Mouse (Mus musculus): ENCODE results near the gene Rbm47. TPM values are rescaled to one million over a fixed set of nuclear protein-coding genes. Genes with fewer than 3 reads are reported as not detected.

Rbm47 gene
- polyA plus RNA-seq, 1 experiment from 2014 or later = 2.2 TPM

GRCm38 (mm10) chr5:66014437-66014836 lies 158.5 kb downstream of the Rbm47 start:
- Histone ChIP-seq H3K4me2 (no peak overlapping the region), H3K4me1 (replicated peaks) (no peaks in the 10 kb centered on the region), H3K27me3 (replicated peaks) (no peaks in the 10 kb centered on the region), H3K9ac (no peak overlapping the region), H3K27ac (ENCODE audit: poor library complexity, severe bottlenecking) (no peak overlapping the region), H3K4me3 (no peak overlapping the region), H3K36me3 (no peaks in the 10 kb centered on the region), H3K9me3 (replicated peaks) (no peaks in the 10 kb centered on the region)
- WGBS = 81% methylated on average over 2 of the region's 2 CpGs
- ATAC-seq (ENCODE audit: insufficient number of reproducible peaks, low FRiP score) = no peak

- H3K36me3 ChIP-seq = no peaks in the 10 kb centered on the region
- H3K9me3 ChIP-seq (replicated peaks) = no peaks in the 10 kb centered on the region
- no peak overlapping the region for H3K4me2 ChIP-seq
- H3K27me3 ChIP-seq (replicated peaks) = no peaks in the 10 kb centered on the region
- no peak overlapping the region for H3K27ac ChIP-seq (ENCODE audit: poor library complexity, severe bottlenecking)
- ATAC-seq (ENCODE audit: insufficient number of reproducible peaks, low FRiP score) = no peak
- WGBS = 63% methylated on average over 3 of the region's 3 CpGs
- no peak overlapping the region for H3K9ac ChIP-seq
- no peaks in the 10 kb centered on the region for H3K4me1 ChIP-seq (replicated peaks)
- no peak overlapping the region for H3K4me3 ChIP-seq
Observed at GRCm38 (mm10) chr5:66013999-66014398, 158.9 kb downstream of the Rbm47 start.

DNA sequence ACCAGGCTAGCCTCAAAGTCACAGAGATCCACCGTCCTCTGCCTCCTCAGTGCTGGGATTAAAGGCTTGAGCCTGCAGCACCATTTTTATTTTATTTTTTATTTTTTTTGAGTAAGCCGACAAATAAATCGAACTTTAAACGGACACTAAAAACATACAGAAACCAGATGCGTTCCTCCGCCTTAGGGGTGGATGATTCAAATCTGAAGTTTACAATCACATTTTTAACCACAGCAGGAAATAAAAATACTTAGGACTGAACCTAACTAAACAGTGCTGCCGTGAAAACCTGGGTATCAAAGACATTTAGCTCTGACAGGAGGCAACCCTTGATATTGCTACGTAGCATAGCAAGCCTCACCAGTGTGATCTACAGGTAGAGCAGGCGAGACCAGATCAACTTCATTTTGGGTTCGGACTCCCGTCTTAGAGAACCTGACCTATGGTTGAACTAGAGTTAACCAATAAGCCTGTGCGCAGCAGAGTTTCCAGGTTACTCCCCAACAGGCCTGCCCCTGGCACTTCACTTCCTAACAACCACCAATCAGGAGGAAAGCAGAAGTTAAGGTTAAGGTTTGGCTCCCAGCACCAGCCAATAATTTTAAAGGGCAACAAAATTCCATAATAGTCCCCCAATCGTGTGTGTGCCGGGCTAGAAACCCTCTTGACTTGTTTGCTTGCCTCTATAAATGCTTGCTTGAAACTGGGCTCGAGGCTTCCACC lies 164.5 kb downstream of the Rbm47 start:
- no peak overlapping the region for H3K4me3 ChIP-seq
- H3K27me3 ChIP-seq (replicated peaks) = no peaks in the 10 kb centered on the region
- 83% methylated on average over 15 of the region's 15 CpGs for WGBS
- no peak overlapping the region for H3K9ac ChIP-seq
- no peak overlapping the region for H3K27ac ChIP-seq (ENCODE audit: poor library complexity, severe bottlenecking)
- no peaks in the 10 kb centered on the region for H3K9me3 ChIP-seq (replicated peaks)
- H3K4me1 ChIP-seq (replicated peaks) = peaks cover 18% of the 10 kb centered on the region
- H3K4me2 ChIP-seq = no peak overlapping the region
- H3K36me3 ChIP-seq = no peaks in the 10 kb centered on the region
- ATAC-seq (ENCODE audit: insufficient number of reproducible peaks, low FRiP score) = no peak

DNA sequence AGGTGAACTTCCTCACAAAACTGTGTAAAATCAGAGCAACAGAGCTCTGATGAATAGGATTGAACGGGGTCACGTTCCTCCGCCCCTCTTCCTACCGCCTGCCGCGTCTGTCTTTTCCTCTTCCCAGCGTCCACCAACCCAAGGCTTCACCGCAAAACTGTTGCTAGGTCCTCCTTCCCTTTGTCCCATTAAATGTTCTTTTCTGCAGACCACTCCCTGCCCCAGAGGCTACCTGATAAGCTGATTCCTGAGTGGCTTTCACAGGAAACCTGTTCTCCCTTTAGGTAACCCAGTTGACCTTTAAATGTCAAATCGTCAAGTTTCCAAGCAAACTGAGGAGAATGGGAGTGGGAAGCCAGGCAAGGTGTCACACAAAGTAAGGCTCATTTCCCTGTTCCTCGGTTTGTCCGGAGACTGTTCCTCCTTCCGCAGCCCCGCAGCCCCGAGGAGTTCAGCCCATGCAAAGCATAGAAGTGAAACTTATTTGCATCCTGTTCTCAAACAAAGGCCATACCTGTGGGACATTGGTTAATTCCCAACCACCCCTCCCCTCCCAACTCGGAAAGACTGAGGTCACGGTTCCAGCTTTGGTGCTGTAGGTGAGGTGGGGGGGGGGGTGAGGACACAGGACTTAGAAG lies 167.8 kb downstream of the Rbm47 start:
- Histone ChIP-seq H3K9ac (no peak overlapping the region), H3K4me3 (no peak overlapping the region), H3K9me3 (replicated peaks) (no peaks in the 10 kb centered on the region), H3K4me1 (replicated peaks) (peaks cover 18% of the 10 kb centered on the region), H3K27ac (ENCODE audit: poor library complexity, severe bottlenecking) (no peak overlapping the region), H3K36me3 (no peaks in the 10 kb centered on the region), H3K4me2 (peak overlapping the region; percentile 4), H3K27me3 (replicated peaks) (no peaks in the 10 kb centered on the region)
- ATAC-seq (ENCODE audit: insufficient number of reproducible peaks, low FRiP score) = no peak
- 36% methylated on average over 16 of the region's 16 CpGs for WGBS

GRCm38 (mm10) chr5:66004134-66004925 lies 168.6 kb downstream of the Rbm47 start, which contains the start of gene 9130230L23Rik:
Gene 9130230L23Rik (minus strand): TSS chr5:66004285.
- H3K4me1 ChIP-seq (replicated peaks) = peaks cover 18% of the 10 kb centered on the region
- H3K9ac ChIP-seq = no peak within 1 kb of the TSS
- H3K27me3 ChIP-seq (replicated peaks) = no peaks in the 10 kb centered on the region
- no peak within 1 kb of the TSS for H3K27ac ChIP-seq (ENCODE audit: poor library complexity, severe bottlenecking)
- H3K9me3 ChIP-seq (replicated peaks) = no peaks in the 10 kb centered on the region
- no peak; the same call in 1 of the 2 replicates for ATAC-seq (ENCODE audit: insufficient number of reproducible peaks, low FRiP score)
- H3K4me3 ChIP-seq = no peak within 1 kb of the TSS
- 39% methylated on average over 14 of the region's 14 CpGs for WGBS
- H3K4me2 ChIP-seq = peak within 1 kb of the TSS; percentile 12
- no peaks in the 10 kb centered on the region for H3K36me3 ChIP-seq

DNA sequence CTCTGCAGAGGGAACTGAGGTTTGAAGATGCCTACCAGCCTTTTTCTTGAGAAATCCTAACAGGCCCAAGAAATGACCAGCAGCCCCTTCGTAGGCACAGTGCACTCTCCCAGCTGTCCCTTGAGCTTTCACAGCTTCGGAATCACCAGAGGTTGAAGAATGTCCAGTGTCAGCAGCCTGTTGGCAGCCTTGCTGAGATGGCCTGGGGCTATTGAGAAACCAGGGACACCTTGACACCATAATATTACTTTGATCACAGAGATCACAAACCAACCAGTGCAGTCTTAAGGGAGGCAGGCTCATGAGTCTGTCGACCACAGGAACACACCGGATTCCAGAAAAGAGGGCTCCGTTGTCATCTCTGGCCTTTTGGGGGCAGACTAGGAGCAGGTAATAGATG lies 171.7 kb downstream of the Rbm47 start:
- no peaks in the 10 kb centered on the region for H3K9me3 ChIP-seq (replicated peaks)

GRCm38 (mm10) chr5:66000567-66001125 lies 172.3 kb downstream of the Rbm47 start:
- no peaks in the 10 kb centered on the region for H3K9me3 ChIP-seq (replicated peaks)
- H3K36me3 ChIP-seq = no peaks in the 10 kb centered on the region
- H3K4me2 ChIP-seq = no peak overlapping the region
- H3K4me3 ChIP-seq = no peak overlapping the region
- ATAC-seq (ENCODE audit: insufficient number of reproducible peaks, low FRiP score) = no peak
- no peak overlapping the region for H3K9ac ChIP-seq
- peaks cover 18% of the 10 kb centered on the region for H3K4me1 ChIP-seq (replicated peaks)
- no peaks in the 10 kb centered on the region for H3K27me3 ChIP-seq (replicated peaks)
- 59% methylated on average over 6 of the region's 6 CpGs for WGBS
- H3K27ac ChIP-seq (ENCODE audit: poor library complexity, severe bottlenecking) = no peak overlapping the region

More for the DNA sequence above, 171.7 kb downstream of the Rbm47 start:
- Histone ChIP-seq H3K4me1 (replicated peaks) (peaks cover 18% of the 10 kb centered on the region), H3K9ac (no peak overlapping the region), H3K36me3 (no peaks in the 10 kb centered on the region), H3K27me3 (replicated peaks) (no peaks in the 10 kb centered on the region), H3K4me3 (no peak overlapping the region), H3K4me2 (no peak overlapping the region), H3K27ac (ENCODE audit: poor library complexity, severe bottlenecking) (no peak overlapping the region)
- no peak for ATAC-seq (ENCODE audit: insufficient number of reproducible peaks, low FRiP score)
- WGBS = 57% methylated on average over 5 of the region's 5 CpGs

GRCm38 (mm10) chr5:66000074-66000473 lies 172.8 kb downstream of the Rbm47 start:
- Histone ChIP-seq H3K9ac (no peak overlapping the region), H3K4me2 (no peak overlapping the region), H3K36me3 (no peaks in the 10 kb centered on the region), H3K4me3 (no peak overlapping the region), H3K9me3 (replicated peaks) (no peaks in the 10 kb centered on the region), H3K27me3 (replicated peaks) (no peaks in the 10 kb centered on the region), H3K27ac (ENCODE audit: poor library complexity, severe bottlenecking) (no peak overlapping the region), H3K4me1 (replicated peaks) (peaks cover 15% of the 10 kb centered on the region)
- 73% methylated on average over 7 of the region's 7 CpGs for WGBS
- no peak for ATAC-seq (ENCODE audit: insufficient number of reproducible peaks, low FRiP score)

DNA sequence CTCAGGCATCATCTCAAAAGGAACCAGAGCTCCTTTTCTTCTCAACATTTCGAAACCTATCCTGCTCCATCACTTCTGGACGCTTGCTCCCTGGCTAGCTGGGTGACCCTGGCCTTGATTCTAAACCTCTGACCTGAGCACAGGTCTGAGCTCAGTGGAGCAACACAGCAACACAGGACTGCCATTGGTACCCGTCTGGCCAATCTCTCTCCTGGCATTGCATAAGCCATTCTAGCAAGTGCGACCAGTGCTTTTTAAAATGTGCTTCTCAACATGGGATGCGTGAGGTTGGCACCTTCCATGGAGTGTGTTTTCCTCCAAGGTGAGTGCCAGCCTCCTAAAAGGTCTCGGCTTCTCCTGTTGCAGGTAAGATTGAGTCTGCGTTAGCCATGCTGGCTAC lies 173.8 kb downstream of the Rbm47 start:
- H3K4me1 ChIP-seq (replicated peaks) = peaks cover 6% of the 10 kb centered on the region
- H3K27me3 ChIP-seq (replicated peaks) = no peaks in the 10 kb centered on the region
- no peak overlapping the region for H3K9ac ChIP-seq
- no peaks in the 10 kb centered on the region for H3K36me3 ChIP-seq
- no peak overlapping the region for H3K4me3 ChIP-seq
- H3K4me2 ChIP-seq = no peak overlapping the region
- no peaks in the 10 kb centered on the region for H3K9me3 ChIP-seq (replicated peaks)
- WGBS = 76% methylated on average over 7 of the region's 7 CpGs
- ATAC-seq (ENCODE audit: insufficient number of reproducible peaks, low FRiP score) = no peak
- no peak overlapping the region for H3K27ac ChIP-seq (ENCODE audit: poor library complexity, severe bottlenecking)

- Histone ChIP-seq H3K9ac (no peak overlapping the region), H3K4me1 (replicated peaks) (no peaks in the 10 kb centered on the region), H3K27ac (ENCODE audit: poor library complexity, severe bottlenecking) (no peak overlapping the region), H3K4me3 (no peak overlapping the region), H3K4me2 (no peak overlapping the region), H3K36me3 (no peaks in the 10 kb centered on the region), H3K27me3 (replicated peaks) (no peaks in the 10 kb centered on the region), H3K9me3 (replicated peaks) (no peaks in the 10 kb centered on the region)
- ATAC-seq (ENCODE audit: insufficient number of reproducible peaks, low FRiP score) = no peak
Observed at GRCm38 (mm10) chr5:65997813-65998212, 175.1 kb downstream of the Rbm47 start.

GRCm38 (mm10) chr5:65994643-65995042 lies 178.3 kb downstream of the Rbm47 start:
- H3K9ac ChIP-seq = no peak overlapping the region
- H3K27ac ChIP-seq (ENCODE audit: poor library complexity, severe bottlenecking) = no peak overlapping the region; the same call in 1 of the 2 replicates
- no peaks in the 10 kb centered on the region for H3K27me3 ChIP-seq (replicated peaks)
- H3K4me1 ChIP-seq (replicated peaks) = no peaks in the 10 kb centered on the region
- H3K36me3 ChIP-seq = no peaks in the 10 kb centered on the region
- H3K4me3 ChIP-seq = no peak overlapping the region
- no peak overlapping the region for H3K4me2 ChIP-seq
- ATAC-seq (ENCODE audit: insufficient number of reproducible peaks, low FRiP score) = no peak
- no peaks in the 10 kb centered on the region for H3K9me3 ChIP-seq (replicated peaks)
- 63% methylated on average over 6 of the region's 6 CpGs for WGBS
